Mouse (Mus musculus) neural tube, embryonic 13.5 days (tissue): ENCODE data around the gene Cep89. TPM values are rescaled to one million over a fixed set of nuclear protein-coding genes. Genes with fewer than 3 reads are reported as not detected.

Experiments
- ATAC-seq: fragments of 200-750 bp; cut with Nextera tagmentation; 2 replicates; pipeline ENCODE4 v1.8.0; 2017; ENCODE audit warnings: low read depth, mild to moderate bottlenecking, moderate TSS enrichment, moderate library complexity
- H3K27ac ChIP-seq: fragments of 300-500 bp; sonication (generic); replicated peaks from 2 replicates; pipeline ENCODE4 v1.5.1; 2015; ENCODE audit warnings: moderate library complexity, mild to moderate bottlenecking, inconsistent platforms
- H3K27me3 ChIP-seq: fragments of 300-500 bp; sonication (generic); 2 replicates; pipeline ENCODE4 v1.6.1; 2015; ENCODE audit warnings: mild to moderate bottlenecking, inconsistent platforms
- H3K36me3 ChIP-seq: fragments of 300-500 bp; sonication (generic); 2 replicates; pipeline ENCODE4 v1.6.1; 2015; ENCODE audit warnings: mild to moderate bottlenecking, inconsistent platforms
- H3K4me1 ChIP-seq: fragments of 300-500 bp; sonication (generic); replicated peaks from 2 replicates; pipeline ENCODE4 v1.6.1; 2015; ENCODE audit warnings: inconsistent platforms
- H3K4me2 ChIP-seq: fragments of 300-500 bp; sonication (generic); 2 replicates; pipeline ENCODE4 v1.6.1; 2015; ENCODE audit warnings: inconsistent platforms, mild to moderate bottlenecking, moderate library complexity
- H3K4me3 ChIP-seq: fragments of 300-500 bp; sonication (generic); 2 replicates; pipeline ENCODE4 v1.5.1; 2015; ENCODE audit warnings: mild to moderate bottlenecking, inconsistent platforms
- H3K9ac ChIP-seq: fragments of 300-500 bp; sonication (generic); 2 replicates; pipeline ENCODE4 v1.6.1; 2015; ENCODE audit warnings: moderate library complexity, mild to moderate bottlenecking, inconsistent platforms
- H3K9me3 ChIP-seq: fragments of 300-500 bp; sonication (generic); 2 replicates; pipeline ENCODE4 v1.6.1; 2016; ENCODE audit warnings: inconsistent platforms
- WGBS: fragments of 180-500 bp; shearing (Covaris S2); methylation state at CpG from one replicate; pipeline ENCODE4 v1.1.7; 2015; 5-methylcytosine and 5-hydroxymethylcytosine counted together
- polyA plus RNA-seq: library from polyadenylated mRNA; unstranded; fragments of >200 nt; fragmentation: Nextera tagmentation; extraction: Ambion mirVana; gene quantifications from 2 replicates; pipeline ENCODE4 v1.2.1, GENCODE M21; 2015

Gene Cep89
- 26.0 and 27.0 TPM in 2 replicates for polyA plus RNA-seq

DNA sequence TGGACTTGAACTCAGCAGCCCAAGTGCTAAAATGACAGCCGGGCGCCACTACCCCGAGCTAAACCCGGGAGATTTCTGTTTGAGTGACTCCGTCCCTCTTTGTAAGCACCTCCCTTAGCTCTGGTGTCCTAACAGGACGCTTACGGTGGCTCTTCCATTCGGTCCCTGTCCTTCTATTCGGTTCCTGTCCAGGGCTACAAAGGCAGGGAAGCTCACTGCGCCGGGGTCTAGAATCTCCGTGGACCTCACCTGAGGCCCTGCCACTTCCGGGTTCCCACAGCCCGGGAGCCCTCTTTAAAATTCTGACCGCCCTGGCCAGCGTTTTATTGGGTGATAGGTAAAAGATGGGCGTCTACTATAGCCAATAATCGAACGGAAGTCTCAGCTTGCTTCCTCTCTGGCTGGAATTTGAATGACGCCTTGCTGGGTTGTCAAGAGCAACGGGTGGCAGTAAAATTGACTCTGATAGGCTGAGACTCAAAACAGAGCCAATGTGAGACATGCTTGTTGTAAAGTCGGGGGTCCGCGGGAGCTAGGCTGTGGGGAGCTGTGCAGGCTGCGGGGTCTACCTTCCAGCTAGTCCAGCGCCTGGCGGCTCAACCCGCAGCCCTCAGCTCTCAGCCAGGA lies at the start of gene Cep89, which contains the start of gene Faap24:
TSS of gene Cep89 (plus strand) at position 494 of the 627 bp plus-strand sequence.
TSS of gene Faap24 (minus strand) at position 295 of the 627 bp plus-strand sequence.
- Histone ChIP-seq H3K9ac (peak within 1 kb of the TSS; percentile 82), H3K9me3 (no peaks in the 10 kb centered on the region), H3K4me3 (peak within 1 kb of the TSS; percentile 64), H3K4me2 (peak within 1 kb of the TSS; percentile 83), H3K36me3 (peaks cover 52% of the 10 kb centered on the region), H3K27me3 (no peaks in the 10 kb centered on the region), H3K27ac (0 out of 2 replicates have a peak within 1 kb of the TSS, but pooled peaks have one; percentile 13), H3K4me1 (peaks cover 22% of the 10 kb centered on the region)
- WGBS: under 1% methylated on average over 28 of the region's 28 CpGs
- peak; percentile 98 for ATAC-seq

DNA sequence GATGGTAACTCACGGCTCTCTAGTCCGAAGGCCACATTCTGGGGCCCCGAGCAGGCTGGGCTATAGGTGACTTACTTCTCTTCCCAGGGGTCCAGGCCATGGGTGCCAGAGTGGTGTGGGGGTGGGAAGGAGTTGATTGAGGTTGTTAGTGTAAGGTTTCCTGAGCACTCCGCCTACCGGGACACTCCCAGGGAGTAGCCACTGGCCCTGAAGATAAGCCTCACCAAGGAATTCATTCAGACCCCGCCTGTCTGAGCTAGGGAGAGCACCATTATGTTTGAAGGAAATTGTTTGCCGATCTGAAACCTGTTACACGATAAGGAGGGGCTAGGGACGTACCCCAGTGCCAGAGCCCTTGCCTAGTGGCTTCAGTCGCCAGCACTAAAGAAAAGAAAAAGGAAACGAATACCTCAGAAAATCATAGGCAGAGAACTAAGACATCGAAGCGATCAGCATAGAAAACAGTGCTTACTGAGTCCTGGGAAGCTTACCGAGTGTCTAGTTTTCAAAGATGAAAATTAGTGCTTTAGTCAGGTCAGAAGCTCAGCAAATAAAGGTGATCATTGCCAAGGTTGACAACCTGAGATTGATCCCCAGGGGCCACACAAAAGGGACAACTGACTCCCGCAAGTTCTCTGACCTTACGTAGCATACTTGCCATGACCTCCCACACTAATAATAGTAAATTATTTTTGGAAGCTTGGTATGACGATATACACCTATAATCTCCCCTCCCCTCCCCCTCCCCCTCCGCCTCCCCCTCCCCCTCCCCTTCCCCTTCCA lies 48.7 kb upstream of the Cep89 start:
- no peak overlapping the region for H3K4me2 ChIP-seq
- no peaks in the 10 kb centered on the region for H3K4me1 ChIP-seq
- 79% methylated on average over 18 of the region's 18 CpGs for WGBS
- H3K4me3 ChIP-seq: no peak overlapping the region
- no peaks in the 10 kb centered on the region for H3K36me3 ChIP-seq
- no peak for ATAC-seq
- H3K9ac ChIP-seq: no peak overlapping the region
- H3K27me3 ChIP-seq: no peaks in the 10 kb centered on the region
- no peaks in the 10 kb centered on the region for H3K9me3 ChIP-seq
- H3K27ac ChIP-seq: no peak overlapping the region

DNA sequence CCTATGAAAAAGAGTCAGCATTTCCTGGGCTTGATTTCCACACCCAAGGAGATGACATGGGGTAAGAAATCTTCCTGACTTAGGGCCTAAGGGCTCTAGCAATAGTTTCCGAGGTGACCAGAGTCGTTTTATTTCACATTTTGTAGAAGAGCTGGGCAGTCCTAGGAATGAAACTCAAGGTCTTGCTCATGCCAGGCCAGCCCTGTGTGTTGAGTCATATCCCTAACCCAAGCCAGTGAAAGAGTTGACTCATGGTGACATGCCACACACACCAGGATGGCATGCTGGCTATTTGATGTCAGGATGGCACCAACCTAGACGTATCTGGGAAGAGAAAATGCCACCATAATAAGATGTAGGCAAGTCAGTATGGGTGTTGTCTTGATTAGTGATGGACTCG lies 47.8 kb upstream of the Cep89 start:
- H3K27me3 ChIP-seq: no peaks in the 10 kb centered on the region
- no peaks in the 10 kb centered on the region for H3K36me3 ChIP-seq
- H3K4me3 ChIP-seq: no peak overlapping the region
- H3K4me2 ChIP-seq: no peak overlapping the region
- H3K9me3 ChIP-seq: no peaks in the 10 kb centered on the region
- no peaks in the 10 kb centered on the region for H3K4me1 ChIP-seq
- ATAC-seq: no peak
- no peak overlapping the region for H3K9ac ChIP-seq
- H3K27ac ChIP-seq: no peak overlapping the region
- whole genome bisulfite sequencing: 90% methylated on average over 4 of the region's 4 CpGs

DNA sequence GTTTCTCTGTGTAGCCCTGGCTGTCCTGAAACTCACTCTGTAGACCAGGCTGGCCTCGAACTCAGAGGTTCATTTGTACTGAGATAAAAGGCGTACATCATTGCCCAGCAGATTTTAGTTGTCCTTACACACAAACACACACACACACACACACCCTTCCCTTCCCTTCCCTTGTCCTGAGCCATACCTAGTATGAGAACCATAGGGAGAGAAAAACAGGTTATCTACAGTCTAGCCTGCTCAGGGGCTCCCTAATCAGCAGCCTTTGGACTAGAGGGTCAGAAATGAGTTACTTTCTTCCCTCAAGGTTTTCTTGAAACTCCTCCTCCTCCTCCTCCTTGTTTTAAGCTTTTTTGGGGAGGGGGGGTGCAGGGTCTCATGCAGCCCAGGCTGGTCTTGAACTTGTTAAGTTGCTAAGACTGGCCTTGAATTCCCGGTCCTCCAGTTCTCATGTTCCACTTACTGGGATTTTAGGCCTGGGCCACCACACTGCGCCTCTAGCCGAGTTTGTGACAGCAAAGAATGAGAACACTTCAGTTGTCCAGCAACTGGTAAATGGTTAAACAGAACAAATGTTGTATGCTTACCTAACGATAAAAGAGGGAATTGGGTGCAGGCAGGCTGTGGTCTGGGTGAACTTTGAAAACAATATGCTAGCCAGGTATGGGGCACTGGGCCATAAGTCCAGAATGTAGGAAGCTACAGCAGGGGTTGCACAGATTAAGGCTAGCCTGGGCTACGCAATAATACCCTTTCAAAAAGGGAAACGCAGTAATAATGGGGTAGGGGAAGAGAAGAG lies 46.8 kb upstream of the Cep89 start:
- Histone ChIP-seq H3K4me1 (no peaks in the 10 kb centered on the region), H3K27me3 (no peaks in the 10 kb centered on the region), H3K27ac (no peak overlapping the region), H3K4me3 (no peak overlapping the region), H3K36me3 (no peaks in the 10 kb centered on the region), H3K9ac (no peak overlapping the region), H3K9me3 (no peaks in the 10 kb centered on the region), H3K4me2 (no peak overlapping the region)
- 89% methylated on average over 8 of the region's 8 CpGs for WGBS
- no peak for ATAC-seq

DNA sequence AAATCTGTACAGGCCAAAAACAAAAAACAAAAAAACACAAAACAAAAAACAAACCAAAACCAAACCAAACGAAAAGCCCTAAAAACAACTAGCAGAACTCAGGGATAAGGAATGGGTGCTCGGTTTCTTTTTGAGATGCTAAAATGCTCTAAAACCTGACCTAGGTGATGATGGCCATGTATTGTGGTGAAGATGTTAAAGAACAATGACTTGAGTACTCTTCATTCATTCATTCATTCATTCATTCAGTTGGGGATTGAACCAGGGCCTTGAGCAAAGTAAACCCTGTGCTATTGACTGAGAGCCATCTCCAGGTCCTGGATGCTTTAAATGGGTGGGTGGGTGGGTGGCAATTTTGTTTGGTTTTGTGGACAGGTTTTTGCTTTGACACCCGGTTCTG lies 45.7 kb upstream of the Cep89 start:
- no peaks in the 10 kb centered on the region for H3K27me3 ChIP-seq
- no peak overlapping the region for H3K27ac ChIP-seq
- no peak for ATAC-seq
- no peaks in the 10 kb centered on the region for H3K4me1 ChIP-seq
- H3K9me3 ChIP-seq: no peaks in the 10 kb centered on the region
- WGBS: 91% methylated on average over 3 of the region's 3 CpGs
- H3K4me2 ChIP-seq: no peak overlapping the region
- no peak overlapping the region for H3K4me3 ChIP-seq
- H3K36me3 ChIP-seq: no peaks in the 10 kb centered on the region
- H3K9ac ChIP-seq: no peak overlapping the region

DNA sequence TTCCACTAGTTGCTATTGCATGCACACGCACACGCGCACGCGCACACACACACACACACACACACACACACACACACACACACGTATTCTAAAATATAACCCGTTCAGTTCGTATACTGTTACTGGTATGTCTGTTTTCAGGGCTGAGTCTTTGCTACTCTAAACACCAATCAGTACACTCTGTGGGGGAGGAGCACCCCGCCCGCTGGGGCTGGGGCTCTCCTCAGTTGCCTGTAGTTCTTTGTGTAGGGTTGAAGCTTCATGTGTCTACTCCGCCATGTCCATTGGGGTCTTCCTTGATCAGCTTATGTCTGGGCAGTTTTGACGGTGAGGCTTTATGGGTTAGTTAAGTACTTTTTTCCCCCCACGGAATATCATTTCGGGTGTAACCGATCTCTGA lies 43.5 kb upstream of the Cep89 start:
- no peak for ATAC-seq
- Histone ChIP-seq H3K27me3 (no peaks in the 10 kb centered on the region), H3K27ac (no peak overlapping the region), H3K36me3 (no peaks in the 10 kb centered on the region), H3K4me2 (no peak overlapping the region), H3K9ac (no peak overlapping the region), H3K9me3 (no peaks in the 10 kb centered on the region), H3K4me1 (no peaks in the 10 kb centered on the region), H3K4me3 (no peak overlapping the region)
- 94% methylated on average over 15 of the region's 15 CpGs for WGBS

DNA sequence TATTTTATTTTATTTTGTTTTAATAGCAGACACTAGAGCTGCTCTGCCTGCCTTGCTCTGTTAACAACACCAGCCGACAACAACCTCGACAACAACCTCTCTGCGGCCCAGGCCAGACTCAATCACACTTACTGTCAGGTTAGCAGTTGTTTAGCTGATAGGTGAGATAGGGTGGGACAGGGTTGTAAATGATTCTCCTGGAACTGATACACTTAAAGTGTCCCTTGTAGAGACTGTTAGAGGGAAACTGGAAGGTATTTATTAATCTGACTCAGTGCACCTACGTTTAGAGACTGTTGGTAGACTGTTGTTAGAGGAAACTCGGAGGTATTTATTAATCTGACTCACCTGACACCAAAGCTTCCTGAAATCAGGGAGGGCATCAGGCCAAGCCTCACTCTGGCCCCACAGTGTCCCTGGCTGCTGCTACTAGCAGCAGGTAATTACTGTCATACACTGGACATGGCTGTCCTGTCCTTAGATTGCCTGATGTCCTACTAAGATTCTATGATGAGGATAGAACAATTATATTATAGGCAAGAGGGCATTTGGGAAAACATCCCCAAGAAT lies 41.4 kb upstream of the Cep89 start:
- 80% methylated on average over 5 of the region's 5 CpGs for WGBS
- no peak for ATAC-seq

DNA sequence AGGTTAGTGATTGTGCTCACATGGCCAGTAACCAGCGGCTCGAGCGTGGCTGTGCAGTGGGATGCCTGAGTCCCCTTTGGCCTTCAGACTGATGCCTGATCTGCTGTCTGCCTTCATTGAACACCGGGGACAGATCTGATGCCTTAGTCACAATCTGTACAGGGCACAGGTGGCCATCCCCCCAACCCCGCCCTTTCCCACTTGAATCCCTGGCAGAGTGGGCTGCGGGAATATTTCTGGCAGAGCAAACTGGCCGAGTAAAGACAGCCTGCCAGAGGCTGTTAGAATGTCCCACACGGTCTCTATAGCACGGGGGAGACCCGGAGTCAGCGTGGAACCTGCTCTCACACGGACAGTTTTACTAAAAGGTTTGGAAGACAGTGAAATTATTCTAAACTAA lies 39.2 kb upstream of the Cep89 start:
- no peaks in the 10 kb centered on the region for H3K9me3 ChIP-seq
- WGBS: 85% methylated on average over 12 of the region's 12 CpGs
- H3K4me3 ChIP-seq: no peak overlapping the region
- ATAC-seq: no peak
- no peak overlapping the region for H3K9ac ChIP-seq
- no peak overlapping the region for H3K27ac ChIP-seq
- H3K4me2 ChIP-seq: no peak overlapping the region
- H3K36me3 ChIP-seq: no peaks in the 10 kb centered on the region
- no peaks in the 10 kb centered on the region for H3K4me1 ChIP-seq
- no peaks in the 10 kb centered on the region for H3K27me3 ChIP-seq

More for the DNA sequence above, 41.4 kb upstream of the Cep89 start:
- Histone ChIP-seq H3K27ac (peak overlapping the region; percentile 18; the same call in 1 of the 2 replicates), H3K4me1 (no peaks in the 10 kb centered on the region), H3K9ac (no peak overlapping the region), H3K4me3 (no peak overlapping the region), H3K9me3 (no peaks in the 10 kb centered on the region), H3K4me2 (no peak overlapping the region), H3K27me3 (no peaks in the 10 kb centered on the region), H3K36me3 (no peaks in the 10 kb centered on the region)

DNA sequence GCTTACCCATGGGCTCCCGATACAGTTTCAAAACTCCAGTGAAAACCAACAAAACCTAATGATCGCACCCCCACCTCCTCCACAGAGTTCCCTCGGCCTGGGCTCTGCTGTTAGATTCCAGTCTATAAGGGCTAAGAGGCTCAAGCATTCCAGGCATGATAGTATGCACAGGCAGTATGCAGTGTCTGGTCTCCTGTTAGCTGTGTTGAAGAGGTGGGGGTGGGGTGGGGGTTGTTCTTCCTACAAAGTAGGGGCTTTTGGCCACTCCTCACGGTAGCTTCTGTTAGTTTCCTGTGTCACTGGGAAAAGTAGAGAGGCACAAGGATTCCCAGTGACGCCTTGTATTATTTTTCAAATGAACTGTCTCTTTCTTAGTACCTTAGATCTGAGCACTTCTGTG lies 34.6 kb upstream of the Cep89 start:
- WGBS: 77% methylated on average over 5 of the region's 5 CpGs
- no peak overlapping the region for H3K4me2 ChIP-seq
- no peak overlapping the region for H3K9ac ChIP-seq
- no peak overlapping the region for H3K27ac ChIP-seq
- ATAC-seq: no peak
- H3K36me3 ChIP-seq: no peaks in the 10 kb centered on the region
- H3K27me3 ChIP-seq: no peaks in the 10 kb centered on the region
- no peaks in the 10 kb centered on the region for H3K4me1 ChIP-seq
- no peaks in the 10 kb centered on the region for H3K9me3 ChIP-seq
- no peak overlapping the region for H3K4me3 ChIP-seq

DNA sequence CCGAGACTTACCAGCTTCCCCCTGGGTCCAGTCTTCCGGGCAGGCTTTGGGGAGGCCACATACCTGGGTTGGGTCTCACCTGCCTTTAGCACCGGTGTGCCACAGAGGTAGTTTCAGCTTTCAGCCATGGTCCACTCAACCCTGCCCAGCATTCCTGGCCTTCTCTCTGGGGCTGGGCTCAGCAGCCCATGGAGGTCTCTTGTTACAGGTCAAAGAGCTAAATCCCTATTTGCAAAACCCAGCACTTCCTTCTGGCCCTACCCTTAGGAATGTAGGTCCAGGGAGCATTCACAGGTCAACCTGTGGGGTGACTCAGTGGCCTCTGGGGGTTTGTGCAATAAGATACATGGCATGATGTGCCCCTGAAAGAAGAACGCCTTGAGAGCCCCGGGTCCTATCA lies 34.0 kb upstream of the Cep89 start:
- Histone ChIP-seq H3K27me3 (no peaks in the 10 kb centered on the region), H3K9ac (no peak overlapping the region), H3K4me3 (no peak overlapping the region)

DNA sequence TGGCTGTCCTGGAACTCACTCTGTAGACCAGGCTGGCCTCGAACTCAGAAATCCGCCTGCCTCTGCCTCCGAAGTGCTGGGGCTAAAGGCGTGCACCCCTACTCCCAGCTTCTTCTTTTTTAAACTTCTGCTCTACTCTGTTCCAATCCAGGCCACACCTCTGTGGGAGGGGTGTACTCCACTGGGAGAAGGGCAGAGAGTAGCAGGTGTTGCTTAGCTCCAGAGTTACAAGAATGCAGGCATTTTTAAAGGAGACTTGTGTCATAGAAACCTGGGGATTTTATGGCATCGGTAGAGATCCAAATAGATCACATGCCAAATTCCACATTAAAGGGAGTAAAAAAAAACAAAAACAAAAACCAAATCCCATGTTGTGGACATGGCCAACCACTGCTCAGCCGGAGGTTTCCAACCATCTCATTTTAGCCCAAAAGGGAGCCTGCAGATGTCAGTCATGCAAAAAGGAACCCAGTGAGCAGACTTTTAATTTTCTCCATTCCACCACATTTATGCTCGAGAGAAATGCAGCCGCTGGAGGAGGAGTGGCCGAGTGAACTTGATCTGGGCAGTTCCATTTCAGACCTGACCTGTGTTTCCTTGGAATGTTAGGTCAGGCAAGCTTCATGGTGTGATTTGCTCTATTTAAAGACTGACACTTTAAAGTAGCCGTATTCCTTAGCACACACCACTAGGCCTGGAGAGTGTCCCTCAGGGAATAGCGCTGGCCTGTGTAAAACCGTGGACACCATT lies 31.5 kb upstream of the Cep89 start:
- Histone ChIP-seq H3K27me3 (no peaks in the 10 kb centered on the region), H3K27ac (no peak overlapping the region), H3K36me3 (no peaks in the 10 kb centered on the region), H3K4me1 (no peaks in the 10 kb centered on the region), H3K4me3 (no peak overlapping the region), H3K4me2 (no peak overlapping the region), H3K9ac (no peak overlapping the region), H3K9me3 (0 out of 2 replicates have a peak, but pooled peaks cover 8% of the 10 kb centered on the region)
- ATAC-seq: no peak
- 75% methylated on average over 12 of the region's 12 CpGs for WGBS

More for the DNA sequence above, 34.0 kb upstream of the Cep89 start:
- Histone ChIP-seq H3K4me1 (no peaks in the 10 kb centered on the region), H3K9me3 (no peaks in the 10 kb centered on the region), H3K36me3 (no peaks in the 10 kb centered on the region), H3K4me2 (no peak overlapping the region), H3K27ac (no peak overlapping the region)
- 94% methylated on average over 5 of the region's 5 CpGs for WGBS
- no peak for ATAC-seq
